Mouse (Mus musculus): ENCODE measurements around the gene Drd2. TPM values are rescaled to one million over a fixed set of nuclear protein-coding genes. Genes with fewer than 3 reads are reported as not detected.

The Drd2 gene
- total RNA-seq (2021), result under 1 TPM; 0.69 to 0.80 TPM
- long read RNA-seq, experiment 1, partial matches to known transcripts, result 0 of 1 reads
- long read RNA-seq, experiment 1, other reads (novel, unspliced or antisense), result 0 of 1 reads
- long read RNA-seq, experiment 2, partial matches to known transcripts, result 1 of 1 reads
- long read RNA-seq, experiment 2, other reads (novel, unspliced or antisense), result 0 of 1 reads

GRCm38 (mm10) chr9:49340136-49341043 is at the start of gene Drd2:
Gene Drd2, plus strand, starts transcription at chr9:49340627.
- DNase-seq, result peak; percentile 17 to 29
- intact Hi-C loops (cut with DNase I), result no loop called here

DNA sequence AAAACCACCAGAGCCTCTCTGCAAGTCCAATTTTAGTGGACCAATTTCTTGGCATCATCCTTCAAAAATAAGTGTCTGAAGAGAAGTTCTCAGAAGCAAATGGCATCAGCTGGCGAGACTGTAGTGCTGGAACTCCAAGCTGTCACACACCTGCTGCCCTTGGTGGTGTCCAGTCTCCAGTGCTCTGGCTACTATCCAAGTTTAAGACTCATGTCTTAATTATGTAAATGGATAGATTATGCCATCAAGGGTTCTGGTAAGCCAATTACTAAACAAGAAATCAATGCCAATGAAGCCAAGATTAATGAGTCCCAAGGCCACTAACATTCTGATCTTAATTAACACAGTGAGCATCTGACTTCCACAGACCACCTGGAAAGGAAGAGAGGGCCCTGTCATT is 45.3 kb upstream of the Drd2 start:
- no peak for DNase-seq
- intact Hi-C loops (cut with DNase I), result no loop called here

DNA sequence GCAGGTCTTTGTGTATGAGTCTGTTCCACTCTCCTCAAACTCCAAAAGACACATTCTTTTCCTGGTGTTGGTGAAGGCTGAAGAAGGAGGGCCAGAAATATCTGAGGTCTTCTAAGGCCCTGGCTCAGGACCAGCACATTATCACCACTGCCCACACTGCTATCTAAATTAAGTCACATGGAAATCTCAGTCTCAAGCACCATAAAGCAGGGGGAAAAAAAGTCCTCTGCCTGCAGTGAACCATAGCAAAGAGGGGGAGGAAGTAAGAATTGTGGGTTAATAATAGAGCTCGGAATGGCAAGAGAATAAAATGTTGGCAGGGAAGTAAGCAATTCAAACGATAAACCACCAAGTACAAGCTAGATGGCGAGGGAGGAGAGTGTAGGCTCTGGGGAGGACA is 32.9 kb upstream of the Drd2 start:
- intact Hi-C loops (cut with DNase I), result no loop called here
- peak in 1 of 2 experiments; percentile 13 for DNase-seq

GRCm38 (mm10) chr9:49310821-49311220 is 29.6 kb upstream of the Drd2 start:
- DNase-seq, result no peak
- intact Hi-C loops (cut with DNase I), result no loop called here

GRCm38 (mm10) chr9:49318638-49319037 is 21.8 kb upstream of the Drd2 start:
- intact Hi-C loops (cut with DNase I), result no loop called here
- DNase-seq, result no peak

GRCm38 (mm10) chr9:49341044-49341365 is 578 bp downstream of the Drd2 start:
- intact Hi-C loops (cut with DNase I), result no loop called here
- DNase-seq, result peak; percentile 53 to 67

DNA sequence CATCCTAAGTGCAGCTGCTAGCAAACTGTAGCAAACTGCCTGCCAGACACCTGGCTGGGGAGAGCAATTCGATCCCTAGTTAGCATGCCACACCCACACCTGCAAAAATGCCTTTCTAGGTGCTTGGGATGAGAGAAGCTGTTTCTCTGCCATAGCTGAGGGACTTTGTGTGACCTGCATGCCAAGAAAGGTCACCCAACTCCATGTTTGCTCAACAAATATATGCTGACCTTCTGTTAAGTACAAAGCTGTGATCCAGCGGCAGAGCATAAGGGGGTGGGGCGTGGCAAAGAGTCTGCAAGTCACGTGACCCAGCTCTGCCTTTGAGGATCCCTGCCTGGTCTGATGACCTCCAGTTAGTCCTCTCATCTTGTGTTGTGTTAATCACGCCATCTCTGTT is 25.3 kb downstream of the Drd2 start:
- no peak for DNase-seq
- intact Hi-C loops (cut with DNase I), result no loop called here

- intact Hi-C loops (cut with DNase I), result no loop called here
- no peak for DNase-seq
Measured at GRCm38 (mm10) chr9:49373946-49374345, 33.5 kb downstream of the Drd2 start.

GRCm38 (mm10) chr9:49379962-49380361 is 39.5 kb downstream of the Drd2 start:
- peak; percentile 42 to 55 for DNase-seq
- intact Hi-C loops (cut with DNase I), result no loop called here

DNA sequence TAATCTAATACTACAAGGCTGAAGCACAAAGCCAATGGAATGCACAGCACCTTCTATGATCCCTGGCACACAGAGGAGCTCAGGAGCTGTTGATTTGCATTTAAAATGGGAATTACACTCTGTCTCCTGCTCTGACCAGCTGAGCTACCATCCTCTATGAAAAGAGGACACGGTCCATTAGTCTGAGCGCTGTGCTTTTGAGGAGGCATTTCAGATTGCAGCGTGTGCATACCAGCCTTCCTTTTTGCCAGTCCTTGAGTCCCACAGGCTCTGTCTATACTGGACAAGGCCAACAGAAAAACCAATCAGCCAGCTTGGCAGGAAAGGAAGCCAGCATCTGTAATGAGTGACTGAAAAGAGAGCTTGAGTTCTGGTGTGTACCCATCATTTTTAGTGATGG is 43.6 kb downstream of the Drd2 start:
- no peak for DNase-seq
- intact Hi-C loops (cut with DNase I), result no loop called here

DNA sequence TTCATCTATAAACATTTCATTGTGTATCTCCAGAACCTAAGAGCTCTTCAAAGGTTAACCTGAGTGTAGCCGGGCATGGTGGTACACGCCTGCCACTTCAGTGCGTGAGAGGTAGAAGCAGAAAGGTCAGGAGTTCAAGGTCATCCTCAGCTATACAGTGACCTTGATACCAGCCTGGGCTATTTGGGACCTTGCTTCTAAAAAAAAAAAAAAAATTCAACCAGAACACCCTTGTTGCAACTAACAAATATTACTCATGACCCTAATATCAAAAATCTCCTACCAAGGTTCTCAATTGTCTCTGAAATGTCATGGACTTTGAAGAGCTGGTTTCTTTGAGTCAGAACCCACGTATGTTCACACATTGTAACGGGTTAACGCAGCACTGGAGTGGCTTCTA is 44.4 kb downstream of the Drd2 start:
- no peak for DNase-seq
- intact Hi-C loops (cut with DNase I), result no loop called here

GRCm38 (mm10) chr9:49385301-49385700 is 44.9 kb downstream of the Drd2 start:
- intact Hi-C loops (cut with DNase I), result no loop called here
- peak; percentile 14 to 16 for DNase-seq

GRCm38 (mm10) chr9:49386119-49386518 is 45.7 kb downstream of the Drd2 start:
- no peak for DNase-seq
- intact Hi-C loops (cut with DNase I), result no loop called here

DNA sequence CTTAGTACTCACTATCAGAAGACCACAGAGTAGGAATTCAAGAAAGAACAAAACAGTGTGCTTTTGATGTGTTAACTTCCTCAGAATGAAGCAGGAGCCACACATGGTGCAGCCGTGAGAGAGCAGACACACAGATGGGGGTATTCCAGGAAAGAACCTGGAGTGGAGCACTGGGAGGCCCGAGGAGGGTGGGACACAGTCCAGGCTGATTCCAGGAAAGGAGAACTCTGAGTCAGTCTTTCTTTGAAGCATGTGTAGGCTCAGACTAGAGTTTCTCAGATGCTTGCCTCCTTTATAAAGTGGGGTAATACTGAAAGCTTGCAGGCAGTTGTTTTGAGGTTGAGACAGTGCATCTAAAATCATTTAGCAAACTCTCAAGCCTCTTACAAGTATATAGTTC is 51.8 kb downstream of the Drd2 start:
- no peak for DNase-seq
- intact Hi-C loops (cut with DNase I), result no loop called here

GRCm38 (mm10) chr9:49396006-49396405 is 55.6 kb downstream of the Drd2 start:
- intact Hi-C loops (cut with DNase I), result no loop called here
- DNase-seq, result no peak

DNA sequence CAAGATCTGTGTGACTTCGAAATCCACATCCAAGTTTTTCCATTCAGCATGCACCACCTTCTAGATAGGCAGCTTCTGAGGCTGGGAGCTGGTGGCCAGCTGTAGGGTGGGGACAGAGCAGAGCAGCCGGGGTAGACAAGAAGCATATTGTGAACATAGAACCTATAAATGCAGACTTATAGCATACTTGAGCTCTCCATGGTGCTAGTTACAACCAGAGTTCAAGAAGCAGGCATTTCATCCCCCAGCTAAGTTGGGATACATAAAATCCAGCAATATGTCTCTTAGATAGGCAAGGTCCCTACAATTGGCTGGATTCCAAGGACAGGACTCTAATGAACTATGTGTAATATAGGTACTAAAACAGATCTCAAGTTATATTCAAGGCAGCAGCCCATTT is 63.3 kb downstream of the Drd2 start:
- intact Hi-C loops (cut with DNase I), result no loop called here
- DNase-seq, result no peak

DNA sequence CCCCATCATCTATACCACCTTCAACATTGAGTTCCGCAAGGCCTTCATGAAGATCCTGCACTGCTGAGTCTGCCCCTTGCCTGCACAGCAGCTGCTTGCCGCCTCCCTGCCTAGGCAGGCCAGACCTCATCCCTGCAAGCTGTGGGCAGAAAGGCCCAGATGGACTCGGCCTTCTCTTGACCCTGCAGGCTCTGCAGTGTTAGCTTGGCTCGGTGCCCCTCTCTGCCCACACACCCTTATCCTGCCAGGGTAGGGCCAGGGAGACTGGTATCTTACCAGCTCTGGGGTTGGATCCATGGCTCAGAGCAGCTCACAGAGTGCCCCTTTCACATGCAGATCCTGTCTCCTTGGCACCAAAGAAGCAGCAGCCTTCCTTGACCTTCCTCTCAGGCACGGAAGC is 66.6 kb downstream of the Drd2 start:
- no peak for DNase-seq
- intact Hi-C loops (cut with DNase I), result no loop called here

DNA sequence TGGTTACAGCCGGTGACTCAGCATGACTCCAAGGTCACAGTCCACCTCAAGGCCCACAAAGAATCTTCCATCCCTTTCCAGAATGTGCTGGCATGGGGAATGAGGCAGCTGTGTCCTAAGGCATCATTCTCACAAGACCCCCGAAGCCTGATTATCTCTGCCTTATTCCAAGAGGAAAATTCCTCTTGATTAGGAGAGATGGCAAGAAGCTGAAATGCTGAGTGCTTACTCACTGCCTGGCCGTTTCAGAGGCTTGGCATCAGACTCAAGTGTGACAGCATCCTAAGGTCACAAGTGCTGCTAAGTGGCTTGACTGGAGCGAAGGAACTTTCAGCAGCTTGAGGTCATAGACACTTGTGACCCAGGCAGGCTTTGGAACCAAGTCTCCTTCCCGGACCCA is 70.2 kb downstream of the Drd2 start:
- intact Hi-C loops (cut with DNase I), result no loop called here
- DNase-seq, result no peak

- intact Hi-C loops (cut with DNase I), result no loop called here
- DNase-seq, result no peak
Measured at GRCm38 (mm10) chr9:49423866-49424265, 83.4 kb downstream of the Drd2 start.

DNA sequence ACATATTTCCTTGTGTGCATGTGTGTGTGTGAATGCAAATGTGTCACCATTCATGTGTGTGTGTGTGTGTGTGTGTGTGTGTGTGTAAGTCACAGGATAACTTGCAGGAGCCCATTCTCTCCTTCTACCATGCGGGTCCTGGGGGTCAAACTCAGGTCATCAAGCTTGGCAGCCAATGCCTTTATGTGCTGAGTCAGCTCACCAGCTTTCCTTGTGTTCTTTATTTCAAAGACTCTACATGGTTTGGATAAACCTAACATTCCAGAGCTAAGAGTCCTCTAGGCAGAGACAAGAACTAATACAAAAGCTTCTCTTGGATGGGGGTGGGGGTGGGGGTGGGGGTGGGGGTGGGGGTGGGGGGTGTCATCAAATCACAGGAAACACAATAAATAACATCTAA is 85.2 kb downstream of the Drd2 start:
- intact Hi-C loops (cut with DNase I), result no loop called here

GRCm38 (mm10) chr9:49426921-49427320 is 86.5 kb downstream of the Drd2 start, which contains the start of gene Ankk1:
Gene Ankk1, minus strand, starts transcription at chr9:49427021.
- intact Hi-C loops (cut with DNase I), result no loop called here

More for the DNA sequence above, 85.2 kb downstream of the Drd2 start:
- DNase-seq, result no peak

GRCm38 (mm10) chr9:49427478-49427877 is 87.1 kb downstream of the Drd2 start:
- intact Hi-C loops (cut with DNase I), result no loop called here

More at GRCm38 (mm10) chr9:49426921-49427320, 86.5 kb downstream of the Drd2 start, which contains the start of gene Ankk1:
- no peak for DNase-seq

More at GRCm38 (mm10) chr9:49427478-49427877, 87.1 kb downstream of the Drd2 start:
- no peak for DNase-seq
